Mouse (Mus musculus): ENCODE data around the gene Golga1. TPM values are rescaled to one million over a fixed set of nuclear protein-coding genes. Genes with fewer than 3 reads are reported as not detected.

The Golga1 gene
- 53.1 TPM for polyA plus RNA-seq (2015; fragmentation: Illumina TruSeq; extraction: RNeasy Lipid Tissue Mini Kit (QIAGEN cat#74804); ENCODE audit: insufficient read depth, low replicate concordance)

GRCm38 (mm10) chr2:39065400-39065987, at the start of gene Golga1:
Gene Golga1 (minus strand): TSS chr2:39065541.

GRCm38 (mm10) chr2:39005574-39006079, 59.7 kb downstream of the Golga1 start, which contains the start of gene Rpl35:
Gene Rpl35 (minus strand): TSS chr2:39005624.

GRCm38 (mm10) chr2:39004880-39005435, 60.4 kb downstream of the Golga1 start, which contains the start of gene Arpc5l:
Gene Arpc5l (plus strand): TSS chr2:39005348.

DNA sequence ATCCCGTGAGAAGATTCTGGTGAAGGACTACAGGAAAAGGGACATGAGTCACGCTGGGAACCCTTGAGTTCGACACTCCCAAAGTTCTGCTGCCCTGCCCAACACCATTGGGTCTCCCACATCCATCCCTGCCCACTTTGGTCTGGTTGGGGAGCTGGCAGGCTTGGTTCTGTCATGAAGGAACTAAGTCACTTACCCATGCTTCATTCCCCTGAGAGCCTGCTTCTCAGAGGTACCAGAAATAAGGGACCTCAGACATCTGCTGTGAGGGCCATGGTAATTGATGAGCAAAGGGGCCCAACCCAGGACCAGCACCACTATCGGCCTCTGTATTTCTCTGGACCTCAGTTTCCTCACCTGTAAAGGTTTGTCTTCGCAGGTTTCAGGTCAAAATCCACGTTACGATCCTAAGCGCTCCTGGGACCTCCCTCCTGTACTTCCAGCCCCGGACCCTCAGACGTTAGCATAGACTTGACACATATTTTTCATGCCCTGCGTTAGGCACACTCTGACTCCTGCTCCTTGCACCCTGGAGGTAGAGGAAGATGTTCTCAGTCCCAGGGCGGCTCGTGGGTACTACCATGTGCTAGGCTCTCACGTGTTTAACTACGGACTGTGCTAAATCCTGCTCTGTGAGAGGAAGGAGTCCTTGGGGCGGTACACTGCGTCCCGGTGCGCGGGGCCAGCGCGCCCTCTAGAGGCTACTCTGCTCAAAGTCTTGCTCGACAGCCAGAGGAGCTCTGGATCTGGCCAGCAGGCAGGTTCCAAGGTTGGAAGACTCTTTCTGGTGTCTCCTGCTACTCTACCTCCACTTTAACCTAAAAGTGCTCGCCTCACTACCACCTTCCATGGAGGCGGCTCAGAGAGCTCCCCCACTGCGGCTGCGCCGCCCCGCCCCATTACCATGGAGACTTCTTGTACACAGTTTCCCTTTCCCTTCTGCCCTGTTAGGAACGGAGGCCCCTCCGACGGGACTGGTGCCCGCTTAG, 67.7 kb downstream of the Golga1 start, which contains the start of gene Wdr38:
TSS of gene Wdr38 (plus strand) at position 91 of the 989 bp plus-strand sequence.

Other genes starting within 250 kb of the Golga1 start
- 1.5 TPM for gene Nr6a1, start 137.9 kb downstream of the Golga1 start, polyA plus RNA-seq (2015; fragmentation: Illumina TruSeq; extraction: RNeasy Lipid Tissue Mini Kit (QIAGEN cat#74804); ENCODE audit: insufficient read depth, low replicate concordance)
- 6.7 TPM for gene Olfml2a, start 133.6 kb downstream of the Golga1 start, polyA plus RNA-seq (2015; fragmentation: Illumina TruSeq; extraction: RNeasy Lipid Tissue Mini Kit (QIAGEN cat#74804); ENCODE audit: insufficient read depth, low replicate concordance)
- 1.4 TPM for gene Wdr38, start 68.1 kb downstream of the Golga1 start, polyA plus RNA-seq (2015; fragmentation: Illumina TruSeq; extraction: RNeasy Lipid Tissue Mini Kit (QIAGEN cat#74804); ENCODE audit: insufficient read depth, low replicate concordance)
- 273 TPM for gene Arpc5l, start 60.2 kb downstream of the Golga1 start, polyA plus RNA-seq (2015; fragmentation: Illumina TruSeq; extraction: RNeasy Lipid Tissue Mini Kit (QIAGEN cat#74804); ENCODE audit: insufficient read depth, low replicate concordance)
- 803 TPM for gene Rpl35, start 59.9 kb downstream of the Golga1 start, polyA plus RNA-seq (2015; fragmentation: Illumina TruSeq; extraction: RNeasy Lipid Tissue Mini Kit (QIAGEN cat#74804); ENCODE audit: insufficient read depth, low replicate concordance)
- gene Scai, start 125.2 kb upstream of the Golga1 start, polyA plus RNA-seq (2015; fragmentation: Illumina TruSeq; extraction: RNeasy Lipid Tissue Mini Kit (QIAGEN cat#74804); ENCODE audit: insufficient read depth, low replicate concordance) = 24.6 TPM
- 101 TPM for gene Ppp6c, start 160.9 kb upstream of the Golga1 start, polyA plus RNA-seq (2015; fragmentation: Illumina TruSeq; extraction: RNeasy Lipid Tissue Mini Kit (QIAGEN cat#74804); ENCODE audit: insufficient read depth, low replicate concordance)